Mouse (Mus musculus) stomach, postnatal 0 days (tissue): ENCODE measurements around the gene Hykk. TPM values are rescaled to one million over a fixed set of nuclear protein-coding genes. Genes with fewer than 3 reads are reported as not detected.

Experiments used
- ATAC-seq: fragments of 200-750 bp; cut with Nextera tagmentation; 2 replicates; pipeline ENCODE4 v1.8.0; 2017; ENCODE audit not compliant: low FRiP score, low TSS enrichment
- DNase-seq: peaks from one replicate; pipeline ENCODE4 v3.0.0-alpha.2; 2016; ENCODE audit warnings: low spot score
- H3K27ac ChIP-seq: fragments of 300-500 bp; sonication (generic); replicated peaks from 2 replicates; pipeline ENCODE4 v1.5.1; 2014; ENCODE audit warnings: mild to moderate bottlenecking, control low read depth
- H3K27me3 ChIP-seq: fragments of 300-500 bp; sonication (generic); 2 replicates; pipeline ENCODE4 v1.6.1; 2014; ENCODE audit warnings: low read length; ENCODE audit not compliant: control insufficient read depth, insufficient read depth
- H3K36me3 ChIP-seq: fragments of 300-500 bp; sonication (generic); 2 replicates; pipeline ENCODE4 v1.6.1; 2014; ENCODE audit warnings: low read length, mixed read lengths; ENCODE audit not compliant: control insufficient read depth, insufficient read depth
- H3K4me1 ChIP-seq: fragments of 300-500 bp; sonication (generic); replicated peaks from 2 replicates; pipeline ENCODE4 v1.6.1; 2014; ENCODE audit warnings: antibody characterized with exemption; ENCODE audit not compliant: control insufficient read depth, insufficient read depth
- H3K4me2 ChIP-seq: fragments of 300-500 bp; sonication (generic); replicated peaks from 2 replicates; pipeline ENCODE4 v1.6.1; 2014; ENCODE audit warnings: low read depth, mild to moderate bottlenecking, control low read depth, moderate library complexity
- H3K4me3 ChIP-seq: fragments of 300-500 bp; sonication (generic); 2 replicates; pipeline ENCODE4 v1.5.1; 2014; ENCODE audit warnings: low read depth, low read length, control low read depth
- H3K9ac ChIP-seq: fragments of 300-500 bp; sonication (generic); 2 replicates; pipeline ENCODE4 v1.6.1; 2014; ENCODE audit warnings: mild to moderate bottlenecking, low read length, control low read depth, mixed read lengths
- H3K9me3 ChIP-seq: fragments of 300-500 bp; sonication (generic); 2 replicates; pipeline ENCODE4 v1.6.1; 2016; ENCODE audit warnings: low read length; ENCODE audit not compliant: control insufficient read depth
- CTCF ChIP-seq: IDR thresholded peaks from 2 replicates; pipeline ENCODE4 v1.5.1; 2016; ENCODE audit warnings: antibody characterized with exemption, low read depth, mild to moderate bottlenecking, moderate library complexity
- EP300 ChIP-seq: optimal IDR thresholded peaks from 2 replicates; pipeline ENCODE3; 2016; ENCODE audit warnings: antibody characterized with exemption
- WGBS: fragments of 180-500 bp; shearing (Covaris S2); extraction: QIAGEN DNeasy Blood & Tissue Kit; methylation state at CpG from one replicate; pipeline ENCODE4 v1.1.7; 2014; 5-methylcytosine and 5-hydroxymethylcytosine counted together
- polyA plus RNA-seq: library from polyadenylated mRNA; unstranded; fragments of >200 nt; fragmentation: Nextera tagmentation; extraction: Ambion mirVana; gene quantifications from 2 replicates; pipeline ENCODE4 v1.2.1, GENCODE M21; 2015

The Hykk gene
- 1.3 and 1.4 TPM in 2 replicates for polyA plus RNA-seq

- Histone ChIP-seq H3K9me3 (no peaks in the 10 kb centered on the region), H3K9ac (peak within 1 kb of the TSS; percentile 74), H3K4me1 (no peaks in the 10 kb centered on the region), H3K4me3 (peak within 1 kb of the TSS; percentile 56), H3K27me3 (no peaks in the 10 kb centered on the region), H3K36me3 (no peaks in the 10 kb centered on the region), H3K27ac (peak within 1 kb of the TSS; percentile 49; the same call in 1 of the 2 replicates), H3K4me2 (peak within 1 kb of the TSS; percentile 75)
- DNase-seq (peak; percentile 89), ATAC-seq (peak; percentile 99)
- TF ChIP-seq EP300 (no peak), CTCF (no peak)
- WGBS, result under 1% methylated on average over 34 of the region's 34 CpGs
These were observed at the start of gene Hykk for GRCm38 (mm10) chr9:54917010-54917677. Gene Hykk, plus strand, starts transcription at chr9:54917283.

GRCm38 (mm10) chr9:54878759-54879158 is 38.3 kb upstream of the Hykk start:
- no peaks in the 10 kb centered on the region for H3K4me1 ChIP-seq
- no peak overlapping the region for H3K27ac ChIP-seq
- no peak overlapping the region for H3K9ac ChIP-seq
- no peak overlapping the region for H3K4me2 ChIP-seq
- TF ChIP-seq EP300 (no peak), CTCF (no peak)
- DNase-seq, result no peak
- ATAC-seq, result no peak
- no peaks in the 10 kb centered on the region; the same call in 1 of the 2 replicates for H3K36me3 ChIP-seq
- H3K4me3 ChIP-seq, result no peak overlapping the region
- WGBS, result 95% methylated on average over 1 of the region's 1 CpGs
- no peaks in the 10 kb centered on the region for H3K27me3 ChIP-seq
- H3K9me3 ChIP-seq, result no peaks in the 10 kb centered on the region

GRCm38 (mm10) chr9:54892111-54892510 is 25.0 kb upstream of the Hykk start:
- Histone ChIP-seq H3K4me2 (no peak overlapping the region), H3K36me3 (peaks cover 11% of the 10 kb centered on the region), H3K9ac (no peak overlapping the region), H3K4me3 (no peak overlapping the region), H3K27me3 (no peaks in the 10 kb centered on the region), H3K9me3 (no peaks in the 10 kb centered on the region), H3K4me1 (no peaks in the 10 kb centered on the region), H3K27ac (no peak overlapping the region)
- no peak for TF ChIP-seq CTCF
- no peak for TF ChIP-seq EP300
- 78% methylated on average over 4 of the region's 4 CpGs for WGBS
- ATAC-seq, result peak; percentile 71; the same call in 1 of the 2 replicates
- DNase-seq, result no peak

DNA sequence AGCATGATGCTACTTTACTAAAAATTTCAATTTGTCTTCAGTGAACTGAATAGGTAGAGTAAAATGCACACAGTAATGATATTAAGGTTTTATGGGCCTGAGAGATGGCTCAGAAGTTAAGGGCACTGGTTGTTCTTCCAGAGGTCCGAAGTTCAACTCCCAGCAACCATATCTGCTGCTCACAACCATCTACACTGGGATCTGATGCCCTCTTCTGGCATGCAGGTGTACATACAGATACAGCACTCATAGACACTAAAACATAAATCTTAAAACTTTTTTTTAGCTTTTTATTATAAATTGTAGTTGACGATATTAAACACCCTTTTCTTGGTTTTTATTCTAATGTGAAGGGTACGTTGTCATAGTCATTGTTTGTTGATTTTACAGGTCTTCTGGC is 20.0 kb upstream of the Hykk start:
- ATAC-seq (no peak), DNase-seq (no peak)
- Histone ChIP-seq H3K4me1 (no peaks in the 10 kb centered on the region), H3K36me3 (peaks cover 17% of the 10 kb centered on the region), H3K27ac (no peak overlapping the region), H3K27me3 (no peaks in the 10 kb centered on the region), H3K9ac (no peak overlapping the region), H3K4me3 (no peak overlapping the region), H3K4me2 (no peak overlapping the region), H3K9me3 (no peaks in the 10 kb centered on the region)
- 86% methylated on average over 3 of the region's 3 CpGs for WGBS
- no peak for TF ChIP-seq EP300
- peak; percentile 68 for TF ChIP-seq CTCF

DNA sequence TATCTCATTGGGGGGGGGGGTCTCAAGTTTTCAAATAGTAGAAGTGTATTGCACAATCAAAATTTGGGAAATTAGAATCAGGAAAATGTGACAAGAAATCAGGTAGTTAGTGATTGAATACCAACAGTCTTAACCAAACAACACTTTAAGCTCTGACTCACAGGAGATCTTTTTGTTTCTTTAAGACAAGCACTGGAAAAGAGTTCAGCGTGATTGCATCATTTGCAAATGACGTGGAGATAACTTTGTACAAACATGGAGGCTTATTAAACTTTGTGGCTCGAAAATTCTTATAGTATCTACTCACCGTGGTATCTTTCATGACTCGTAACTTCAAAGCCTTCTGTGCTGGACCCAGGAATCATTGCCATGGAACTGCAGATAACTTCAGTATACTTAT is 7.6 kb upstream of the Hykk start:
- no peaks in the 10 kb centered on the region for H3K9me3 ChIP-seq
- TF ChIP-seq CTCF (no peak), EP300 (no peak)
- DNase-seq, result no peak
- no peak overlapping the region for H3K4me2 ChIP-seq
- no peak overlapping the region for H3K27ac ChIP-seq
- H3K4me1 ChIP-seq, result no peaks in the 10 kb centered on the region
- WGBS, result 49% methylated on average over 5 of the region's 5 CpGs
- H3K4me3 ChIP-seq, result no peak overlapping the region
- H3K9ac ChIP-seq, result no peak overlapping the region
- H3K36me3 ChIP-seq, result peaks cover 6% of the 10 kb centered on the region
- peak; percentile 32; the same call in 1 of the 2 replicates for ATAC-seq
- no peaks in the 10 kb centered on the region for H3K27me3 ChIP-seq

DNA sequence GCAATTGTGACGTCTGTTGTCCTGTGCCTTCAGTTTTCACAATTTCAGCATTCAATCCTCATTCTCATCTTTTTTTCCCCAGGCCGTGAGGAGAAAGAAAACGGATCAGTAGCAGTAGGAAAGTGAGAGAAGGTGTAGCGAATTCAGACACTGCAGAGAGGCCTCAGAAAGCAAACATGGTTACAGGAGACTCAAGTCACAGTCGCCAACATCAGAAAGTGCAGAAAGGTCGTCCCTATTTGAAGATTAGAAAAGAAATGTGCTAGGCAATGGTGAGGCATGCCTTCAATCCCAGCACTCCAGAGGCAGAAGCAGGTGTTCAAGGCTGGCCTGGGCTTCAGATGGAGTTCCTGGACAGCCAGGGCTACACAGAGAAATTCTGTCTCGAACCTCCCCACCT is 1.5 kb upstream of the Hykk start:
- no peaks in the 10 kb centered on the region for H3K36me3 ChIP-seq
- H3K9me3 ChIP-seq, result no peaks in the 10 kb centered on the region
- H3K27me3 ChIP-seq, result no peaks in the 10 kb centered on the region
- WGBS, result 53% methylated on average over 7 of the region's 7 CpGs
- no peak overlapping the region for H3K4me3 ChIP-seq
- no peak overlapping the region for H3K27ac ChIP-seq
- H3K4me2 ChIP-seq, result no peak overlapping the region
- DNase-seq (no peak), ATAC-seq (no peak)
- TF ChIP-seq EP300, result no peak
- TF ChIP-seq CTCF, result no peak
- H3K9ac ChIP-seq, result no peak overlapping the region
- no peaks in the 10 kb centered on the region for H3K4me1 ChIP-seq
